Mouse (Mus musculus): Measurements from ENCODE around the gene Ube2d3. TPM values are rescaled to one million over a fixed set of nuclear protein-coding genes. Genes with fewer than 3 reads are reported as not detected.
A peak's percentile ranks its signal among the peaks of the same experiment; 100 is the strongest.

Gene Ube2d3
- polyA plus RNA-seq, 1 experiment from 2014 or later, result 568 TPM

GRCm38 (mm10) chr3:135417245-135417644 is 20.7 kb upstream of the Ube2d3 start:
- DNase-seq (ENCODE audit: low spot score), result no peak
- Histone ChIP-seq H3K27ac (replicated peaks) (no peak overlapping the region), H3K27me3 (ENCODE audit: low read depth, poor library complexity, severe bottlenecking) (no peaks in the 10 kb centered on the region), H3K4me3 (no peak overlapping the region), H3K4me1 (peaks cover 33% of the 10 kb centered on the region), H3K9me3 (replicated peaks) (no peaks in the 10 kb centered on the region), H3K36me3 (peaks cover 24% of the 10 kb centered on the region)
- WGBS, result 86% methylated on average over 3 of the region's 3 CpGs

- H3K4me1 ChIP-seq, result peaks cover 31% of the 10 kb centered on the region
- H3K9me3 ChIP-seq (replicated peaks), result no peaks in the 10 kb centered on the region
- H3K4me3 ChIP-seq, result no peak overlapping the region
- WGBS, result 89% methylated on average over 3 of the region's 3 CpGs
- DNase-seq (ENCODE audit: low spot score), result no peak
- peaks cover 24% of the 10 kb centered on the region for H3K36me3 ChIP-seq
- H3K27ac ChIP-seq (replicated peaks), result no peak overlapping the region
- no peaks in the 10 kb centered on the region for H3K27me3 ChIP-seq (ENCODE audit: low read depth, poor library complexity, severe bottlenecking)
Observed at GRCm38 (mm10) chr3:135417799-135418198, 20.1 kb upstream of the Ube2d3 start.

GRCm38 (mm10) chr3:135420542-135421309 is 17.2 kb upstream of the Ube2d3 start:
- Histone ChIP-seq H3K4me3 (peak overlapping the region; percentile 76; the same call in 1 of the 2 replicates), H3K4me1 (peaks cover 25% of the 10 kb centered on the region), H3K9me3 (replicated peaks) (no peaks in the 10 kb centered on the region), H3K36me3 (peaks cover 16% of the 10 kb centered on the region), H3K27me3 (ENCODE audit: low read depth, poor library complexity, severe bottlenecking) (no peaks in the 10 kb centered on the region), H3K27ac (replicated peaks) (no peak overlapping the region)
- 88% methylated on average over 9 of the region's 9 CpGs for WGBS
- no peak for DNase-seq (ENCODE audit: low spot score)

GRCm38 (mm10) chr3:135421310-135421594 is 16.7 kb upstream of the Ube2d3 start:
- Histone ChIP-seq H3K27ac (replicated peaks) (no peak overlapping the region), H3K9me3 (replicated peaks) (no peaks in the 10 kb centered on the region), H3K27me3 (ENCODE audit: low read depth, poor library complexity, severe bottlenecking) (no peaks in the 10 kb centered on the region), H3K4me1 (peaks cover 25% of the 10 kb centered on the region), H3K4me3 (peak overlapping the region; percentile 76; the same call in 1 of the 2 replicates), H3K36me3 (peaks cover 13% of the 10 kb centered on the region)
- DNase-seq (ENCODE audit: low spot score), result no peak

- Histone ChIP-seq H3K27me3 (ENCODE audit: low read depth, poor library complexity, severe bottlenecking) (no peaks in the 10 kb centered on the region), H3K27ac (replicated peaks) (peak overlapping the region; percentile 98), H3K9me3 (replicated peaks) (no peaks in the 10 kb centered on the region), H3K4me3 (peak overlapping the region; percentile 76), H3K36me3 (peaks cover 6% of the 10 kb centered on the region; the same call in 1 of the 2 replicates), H3K4me1 (peaks cover 25% of the 10 kb centered on the region)
- no peak for DNase-seq (ENCODE audit: low spot score)
- WGBS, result 32% methylated on average over 8 of the region's 8 CpGs
Observed at GRCm38 (mm10) chr3:135422232-135422855, 15.6 kb upstream of the Ube2d3 start.

- Histone ChIP-seq H3K27me3 (ENCODE audit: low read depth, poor library complexity, severe bottlenecking) (no peaks in the 10 kb centered on the region), H3K4me3 (peak overlapping the region; percentile 76), H3K4me1 (peaks cover 25% of the 10 kb centered on the region), H3K27ac (replicated peaks) (peak overlapping the region; percentile 98), H3K9me3 (replicated peaks) (no peaks in the 10 kb centered on the region), H3K36me3 (peaks cover 5% of the 10 kb centered on the region; the same call in 1 of the 2 replicates)
- peak; percentile 88 for DNase-seq (ENCODE audit: low spot score)
- WGBS, result under 1% methylated on average over 103 of the region's 103 CpGs
Observed at GRCm38 (mm10) chr3:135422856-135423607, 14.9 kb upstream of the Ube2d3 start.

GRCm38 (mm10) chr3:135423608-135424212 is 14.2 kb upstream of the Ube2d3 start, which contains the start of gene Cisd2:
Gene Cisd2 (minus strand): TSS chr3:135423925.
- DNase-seq (ENCODE audit: low spot score), result no peak
- H3K9me3 ChIP-seq (replicated peaks), result no peaks in the 10 kb centered on the region
- peak within 1 kb of the TSS; percentile 76 for H3K4me3 ChIP-seq
- H3K36me3 ChIP-seq, result 0 out of 2 replicates have a peak, but pooled peaks cover 2% of the 10 kb centered on the region
- no peaks in the 10 kb centered on the region for H3K27me3 ChIP-seq (ENCODE audit: low read depth, poor library complexity, severe bottlenecking)
- peaks cover 25% of the 10 kb centered on the region for H3K4me1 ChIP-seq
- WGBS, result 5% methylated on average over 8 of the region's 8 CpGs
- peak within 1 kb of the TSS; percentile 98 for H3K27ac ChIP-seq (replicated peaks)

GRCm38 (mm10) chr3:135436901-135437616 is 890 bp upstream of the Ube2d3 start:
- peaks cover 31% of the 10 kb centered on the region for H3K36me3 ChIP-seq
- peak overlapping the region; percentile 91 for H3K4me3 ChIP-seq
- no peaks in the 10 kb centered on the region for H3K27me3 ChIP-seq (ENCODE audit: low read depth, poor library complexity, severe bottlenecking)
- H3K4me1 ChIP-seq, result peaks cover 33% of the 10 kb centered on the region
- no peaks in the 10 kb centered on the region for H3K9me3 ChIP-seq (replicated peaks)
- 41% methylated on average over 14 of the region's 14 CpGs for WGBS
- no peak for DNase-seq (ENCODE audit: low spot score)
- H3K27ac ChIP-seq (replicated peaks), result peak overlapping the region; percentile 100

GRCm38 (mm10) chr3:135438531-135438912 is 573 bp downstream of the Ube2d3 start:
- Histone ChIP-seq H3K27me3 (ENCODE audit: low read depth, poor library complexity, severe bottlenecking) (no peaks in the 10 kb centered on the region), H3K4me1 (peaks cover 39% of the 10 kb centered on the region), H3K27ac (replicated peaks) (peak overlapping the region; percentile 100), H3K4me3 (peak overlapping the region; percentile 91), H3K36me3 (peaks cover 38% of the 10 kb centered on the region), H3K9me3 (replicated peaks) (no peaks in the 10 kb centered on the region)
- peak; percentile 96 for DNase-seq (ENCODE audit: low spot score)
- under 1% methylated on average over 42 of the region's 50 CpGs for WGBS

- H3K9me3 ChIP-seq (replicated peaks), result no peaks in the 10 kb centered on the region
- peaks cover 39% of the 10 kb centered on the region for H3K4me1 ChIP-seq
- peak overlapping the region; percentile 100 for H3K27ac ChIP-seq (replicated peaks)
- peak; percentile 81 for DNase-seq (ENCODE audit: low spot score)
- H3K27me3 ChIP-seq (ENCODE audit: low read depth, poor library complexity, severe bottlenecking), result no peaks in the 10 kb centered on the region
- 0% methylated on average over 57 of the region's 76 CpGs for WGBS
- peaks cover 43% of the 10 kb centered on the region for H3K36me3 ChIP-seq
- peak overlapping the region; percentile 91 for H3K4me3 ChIP-seq
Observed at GRCm38 (mm10) chr3:135438913-135439531, 1.1 kb downstream of the Ube2d3 start.

- Histone ChIP-seq H3K4me3 (peak overlapping the region; percentile 91), H3K9me3 (replicated peaks) (no peaks in the 10 kb centered on the region), H3K27ac (replicated peaks) (peak overlapping the region; percentile 100), H3K27me3 (ENCODE audit: low read depth, poor library complexity, severe bottlenecking) (no peaks in the 10 kb centered on the region), H3K4me1 (peaks cover 39% of the 10 kb centered on the region), H3K36me3 (peaks cover 49% of the 10 kb centered on the region)
- DNase-seq (ENCODE audit: low spot score), result no peak
- 5% methylated on average over 15 of the region's 15 CpGs for WGBS
Observed at GRCm38 (mm10) chr3:135439651-135440050, 1.7 kb downstream of the Ube2d3 start.
